Mouse (Mus musculus): ENCODE measurements around the gene Bean1.

- TF ChIP-seq CTCF (IDR thresholded peaks at IDR 0.05) (no peak), EP300 (IDR thresholded peaks at IDR 0.05) (no peak)
These were observed 17.4 kb downstream of the Bean1 start for GRCm38 (mm10) chr8:104187622-104188021.

Measured in lung, postnatal 0 days (tissue).